25 mouse cellular contexts compared by ENCODE assay signal in genomic region chr3:122539961-122540690, GRCm38 (mm10).
DNase-seq lines count a peak whose midpoint lies in the region; ATAC-seq lines count a peak whose summit lies in the region.
"Had no signal": no experiment of that assay in that cellular context is flagged by ENCODE, and none has a peak within 500 bp of the region (broad histone marks: within the 10 kb centered on the region; RNA-seq: fewer than 3 reads in every experiment).

No protein-coding gene starts in this region.

- DNase-seq in frontal cortex, postnatal 14 days (ENCODE audit: low spot score in 2 of 2) = no peak
- no peak for DNase-seq in ovary, postnatal 10 days (ENCODE audit: low spot score)
- no peak for DNase-seq in right cerebral cortex, adult 2 months (ENCODE audit: low spot score in 2 of 2)
- DNase-seq: B cell, adult 2 months; cerebellum, adult 11 months; cerebellum, adult 9-11 months; gastrocnemius, postnatal 25 days; heart, postnatal 4 days; liver, embryonic 13.5 days; lung, adult 2 months; right cerebral cortex, postnatal 14 days had no signal

- H3K4me1 ChIP-seq in midbrain, embryonic 12.5 days = no peaks in the 10 kb centered on the region
- H3K4me1 ChIP-seq in midbrain, embryonic 13.5 days (replicated peaks) = no peaks in the 10 kb centered on the region
- H3K4me1 ChIP-seq: embryonic facial prominence, embryonic 15.5 days; liver, embryonic 13.5 days; neural tube, embryonic 15.5 days had no signal

- 0 out of 2 replicates have a peak overlapping the region, but pooled peaks have one; percentile 3 for H3K27ac ChIP-seq in midbrain, embryonic 12.5 days (replicated peaks)
- H3K27ac ChIP-seq in midbrain, embryonic 13.5 days = no peak overlapping the region
- H3K27ac ChIP-seq: embryonic facial prominence, embryonic 15.5 days; heart, embryonic 10.5 days; hindbrain, embryonic 14.5 days; liver, embryonic 13.5 days; neural tube, embryonic 15.5 days; stomach, postnatal 0 days had no signal

- no peaks in the 10 kb centered on the region for H3K9me3 ChIP-seq in midbrain, embryonic 12.5 days
- no peaks in the 10 kb centered on the region for H3K9me3 ChIP-seq in midbrain, embryonic 13.5 days
- H3K9me3 ChIP-seq: embryonic facial prominence, embryonic 15.5 days; G1E; heart, embryonic 10.5 days; liver, embryonic 13.5 days; neural tube, embryonic 15.5 days had no signal

- H3K4me3 ChIP-seq in midbrain, embryonic 12.5 days = no peak overlapping the region
- no peak overlapping the region for H3K4me3 ChIP-seq in midbrain, embryonic 13.5 days (replicated peaks)
- H3K4me3 ChIP-seq: embryonic facial prominence, embryonic 15.5 days; heart, embryonic 10.5 days; liver, embryonic 13.5 days; neural tube, embryonic 15.5 days had no signal

- H3K36me3 ChIP-seq in midbrain, embryonic 12.5 days = peaks cover 79% of the 10 kb centered on the region
- H3K36me3 ChIP-seq in midbrain, embryonic 13.5 days = peaks cover 75% of the 10 kb centered on the region
- H3K36me3 ChIP-seq: G1E had no signal

- no peak overlapping the region for H3K4me2 ChIP-seq in midbrain, embryonic 12.5 days (replicated peaks)
- H3K4me2 ChIP-seq in midbrain, embryonic 13.5 days (replicated peaks) = no peak overlapping the region
- H3K4me2 ChIP-seq: embryonic facial prominence, embryonic 15.5 days; hindbrain, embryonic 14.5 days; liver, embryonic 13.5 days; neural tube, embryonic 15.5 days had no signal

- ATAC-seq in frontal cortex, adult (ENCODE audit: low TSS enrichment) = peak; percentile 49
- ATAC-seq in midbrain, embryonic 12.5 days (ENCODE audit: low FRiP score, low read depth) = no peak
- ATAC-seq in midbrain, embryonic 13.5 days = no peak
- ATAC-seq in granulocyte monocyte progenitor cell, adult 5-6 weeks (replicated peaks; ENCODE audit: poor library complexity, severe bottlenecking) = peak; percentile 66
- ATAC-seq: forebrain, embryonic 16.5 days; inflammation-experienced regulatory T-cells, adult 6 months; Patski had no signal

- H3K27me3 ChIP-seq in midbrain, embryonic 12.5 days = no peaks in the 10 kb centered on the region
- no peaks in the 10 kb centered on the region for H3K27me3 ChIP-seq in midbrain, embryonic 13.5 days
- H3K27me3 ChIP-seq: CH12.LX; embryonic facial prominence, embryonic 15.5 days; liver, embryonic 13.5 days; neural tube, embryonic 15.5 days; Patski had no signal

- 83% methylated on average over 17 of the region's 17 CpGs for WGBS in midbrain, embryonic 12.5 days
- WGBS in midbrain, embryonic 13.5 days = 81% methylated on average over 17 of the region's 17 CpGs

- no peak overlapping the region for H3K9ac ChIP-seq in midbrain, embryonic 12.5 days (replicated peaks)
- no peak overlapping the region for H3K9ac ChIP-seq in midbrain, embryonic 13.5 days (replicated peaks)
- H3K9ac ChIP-seq: embryonic facial prominence, embryonic 15.5 days; hindbrain, embryonic 14.5 days; liver, embryonic 13.5 days; neural tube, embryonic 15.5 days had no signal

Comparison
In these comparisons a context has a peak if more than half of its experiments do, and no peak if none do; other contexts are left out.
1. ATAC-seq: peak in frontal cortex, adult (single experiment) and granulocyte monocyte progenitor cell, adult 5-6 weeks (single experiment); none in midbrain, embryonic 12.5 days (single experiment) and midbrain, embryonic 13.5 days (single experiment).